Mouse (Mus musculus) erythroblast, embryonic 14.5 days (primary cell): ENCODE measurements around the gene Capza1. TPM values are rescaled to one million over a fixed set of nuclear protein-coding genes. Genes with fewer than 3 reads are reported as not detected.
"Not testable (repeated sequence)": the region's sequence is repeated elsewhere in the genome, so short reads cannot be mapped to it uniquely, and the experiment has no call there.

ENCODE experiments used
- H3K27me3 ChIP-seq: 2 replicates; pipeline ENCODE4 v1.6.1; 2012; ENCODE audit warnings: inconsistent platforms; ENCODE audit not compliant: control insufficient read depth
- H3K36me3 ChIP-seq: 2 replicates; pipeline ENCODE4 v1.6.1; 2012; ENCODE audit warnings: mild to moderate bottlenecking, inconsistent platforms; ENCODE audit not compliant: control insufficient read depth
- H3K4me1 ChIP-seq: 2 replicates; pipeline ENCODE4 v1.6.1; 2012; ENCODE audit warnings: inconsistent platforms; ENCODE audit not compliant: control insufficient read depth
- H3K4me3 ChIP-seq: replicated peaks from 2 replicates; pipeline ENCODE3; 2012; ENCODE audit warnings: moderate library complexity, mild to moderate bottlenecking, inconsistent platforms
- H3K9me3 ChIP-seq: 2 replicates; pipeline ENCODE4 v1.6.1; 2012; ENCODE audit warnings: low read length, inconsistent platforms, mixed read lengths; ENCODE audit not compliant: control insufficient read depth
- GATA1 ChIP-seq: IDR thresholded peaks from 2 replicates; pipeline ENCODE4 v1.6.1; 2012; ENCODE audit warnings: low read length, inconsistent platforms, mixed read lengths
- TAL1 ChIP-seq: IDR thresholded peaks from 3 replicates; pipeline ENCODE4 v1.6.1; 2012; ENCODE audit warnings: low read length, inconsistent platforms, mixed read lengths
- polyA plus RNA-seq: library from polyadenylated mRNA; stranded (reverse); fragments of >175 nt; gene quantifications from 2 replicates; pipeline ENCODE4 v1.2.3, GENCODE M21; 2012

The Capza1 gene
- polyA plus RNA-seq, 1 experiment, result 0.54 TPM

- no peak for TF ChIP-seq TAL1
- TF ChIP-seq GATA1, result no peak
- Histone ChIP-seq H3K4me3 (no peak overlapping the region), H3K4me1 (peaks cover 25% of the 10 kb centered on the region), H3K9me3 (no peaks in the 10 kb centered on the region), H3K27me3 (no peaks in the 10 kb centered on the region), H3K36me3 (peaks cover 40% of the 10 kb centered on the region)
Observed at GRCm38 (mm10) chr3:104820426-104820825, 43.9 kb downstream of the Capza1 start.

GRCm38 (mm10) chr3:104818749-104819134 is 45.6 kb downstream of the Capza1 start:
- H3K9me3 ChIP-seq, result no peaks in the 10 kb centered on the region
- peak overlapping the region; percentile 91 for H3K4me3 ChIP-seq
- TF ChIP-seq GATA1 (no peak), TAL1 (no peak)
- no peaks in the 10 kb centered on the region for H3K27me3 ChIP-seq
- H3K4me1 ChIP-seq, result peaks cover 25% of the 10 kb centered on the region
- H3K36me3 ChIP-seq, result peaks cover 33% of the 10 kb centered on the region

- H3K4me3 ChIP-seq, result peak within 1 kb of the TSS; percentile 91
- TF ChIP-seq GATA1, result no peak
- no peak for TF ChIP-seq TAL1
- H3K27me3 ChIP-seq, result no peaks in the 10 kb centered on the region
- H3K36me3 ChIP-seq, result peaks cover 33% of the 10 kb centered on the region
- peaks cover 25% of the 10 kb centered on the region for H3K4me1 ChIP-seq
- no peaks in the 10 kb centered on the region for H3K9me3 ChIP-seq
Observed at GRCm38 (mm10) chr3:104817991-104818748, 46.1 kb downstream of the Capza1 start, which contains the start of gene Mov10. Mov10 (minus strand) TSS chr3:104818563.

GRCm38 (mm10) chr3:104817481-104817990 is 46.8 kb downstream of the Capza1 start:
- Histone ChIP-seq H3K4me1 (peaks cover 25% of the 10 kb centered on the region), H3K9me3 (no peaks in the 10 kb centered on the region), H3K4me3 (peak overlapping the region; percentile 91), H3K36me3 (peaks cover 31% of the 10 kb centered on the region), H3K27me3 (no peaks in the 10 kb centered on the region)
- TF ChIP-seq GATA1, result no peak
- no peak for TF ChIP-seq TAL1

- TF ChIP-seq TAL1 (no peak), GATA1 (no peak)
- H3K4me3 ChIP-seq, result no peak overlapping the region
- H3K27me3 ChIP-seq, result no peaks in the 10 kb centered on the region
- peaks cover 25% of the 10 kb centered on the region for H3K4me1 ChIP-seq
- H3K36me3 ChIP-seq, result peaks cover 18% of the 10 kb centered on the region
- H3K9me3 ChIP-seq, result no peaks in the 10 kb centered on the region
Observed at GRCm38 (mm10) chr3:104816130-104816529, 48.2 kb downstream of the Capza1 start.

GRCm38 (mm10) chr3:104815346-104815745 is 49.0 kb downstream of the Capza1 start:
- Histone ChIP-seq H3K4me1 (peaks cover 25% of the 10 kb centered on the region), H3K4me3 (no peak overlapping the region), H3K36me3 (peaks cover 10% of the 10 kb centered on the region)

GRCm38 (mm10) chr3:104814746-104815145 is 49.6 kb downstream of the Capza1 start:
- no peaks in the 10 kb centered on the region for H3K27me3 ChIP-seq
- no peak overlapping the region for H3K4me3 ChIP-seq
- no peak for TF ChIP-seq GATA1
- TF ChIP-seq TAL1, result no peak
- no peaks in the 10 kb centered on the region for H3K9me3 ChIP-seq
- peaks cover 4% of the 10 kb centered on the region; the same call in 1 of the 2 replicates for H3K36me3 ChIP-seq
- H3K4me1 ChIP-seq, result peaks cover 25% of the 10 kb centered on the region

More at GRCm38 (mm10) chr3:104815346-104815745, 49.0 kb downstream of the Capza1 start:
- Histone ChIP-seq H3K27me3 (no peaks in the 10 kb centered on the region), H3K9me3 (no peaks in the 10 kb centered on the region)
- TF ChIP-seq GATA1 (no peak), TAL1 (no peak)

GRCm38 (mm10) chr3:104813227-104813626 is 51.1 kb downstream of the Capza1 start:
- H3K9me3 ChIP-seq, H3K27me3 ChIP-seq, H3K36me3 ChIP-seq, H3K4me3 ChIP-seq: not testable (repeated sequence)
- peaks cover 13% of the 10 kb centered on the region for H3K4me1 ChIP-seq

- Histone ChIP-seq H3K4me3 (no peak overlapping the region), H3K4me1 (peaks cover 3% of the 10 kb centered on the region), H3K9me3 (no peaks in the 10 kb centered on the region), H3K27me3 (no peaks in the 10 kb centered on the region), H3K36me3 (peaks cover 4% of the 10 kb centered on the region; the same call in 1 of the 2 replicates)
- no peak for TF ChIP-seq TAL1
- TF ChIP-seq GATA1, result no peak
Observed at GRCm38 (mm10) chr3:104812254-104812653, 52.1 kb downstream of the Capza1 start.
